Mouse (Mus musculus) liver, embryonic 14.5 days (tissue): ENCODE results near the gene Chkb. TPM values are rescaled to one million over a fixed set of nuclear protein-coding genes. Genes with fewer than 3 reads are reported as not detected.

Experiments used
- ATAC-seq: fragments of 200-750 bp; cut with Nextera tagmentation; 2 replicates; pipeline ENCODE4 v1.8.0; 2017; ENCODE audit warnings: moderate number of reproducible peaks, mild to moderate bottlenecking, moderate library complexity; ENCODE audit not compliant: insufficient read depth
- DNase-seq, 3 experiments: peaks; one replicate each; pipeline ENCODE4 v3.0.0-alpha.2; 2012 to 2013; ENCODE audit warnings: low read depth in 3 of 3, low spot score in 3 of 3
- H3K27ac ChIP-seq: fragments of 300-500 bp; sonication (generic); 2 replicates; pipeline ENCODE4 v1.5.1; 2014; ENCODE audit warnings: moderate library complexity, mild to moderate bottlenecking, control low read depth, inconsistent platforms
- H3K27me3 ChIP-seq: fragments of 300-500 bp; sonication (generic); 2 replicates; pipeline ENCODE4 v1.6.1; 2014; ENCODE audit warnings: mild to moderate bottlenecking, low read length, moderate library complexity; ENCODE audit not compliant: control insufficient read depth, insufficient read depth
- H3K36me3 ChIP-seq: fragments of 300-500 bp; sonication (generic); replicated peaks from 2 replicates; pipeline ENCODE4 v1.6.1; 2014; ENCODE audit warnings: low read depth; ENCODE audit not compliant: control insufficient read depth, insufficient read depth
- H3K4me1 ChIP-seq, 2 experiments: fragments of 200-500 bp in 1 of 2; fragments of 300-500 bp in 1 of 2; sonication (generic) in 1 of 2; replicated peaks; 2 replicates each; pipeline ENCODE4 v1.6.1; 2012 to 2014; ENCODE audit warnings: antibody characterized with exemption in 1 of 2, inconsistent platforms in 1 of 2, low read length in 1 of 2; ENCODE audit not compliant: control insufficient read depth in 2 of 2, insufficient read depth in 2 of 2
- H3K4me2 ChIP-seq: fragments of 300-500 bp; sonication (generic); 2 replicates; pipeline ENCODE4 v1.6.1; 2014; ENCODE audit warnings: low read depth, mild to moderate bottlenecking, control low read depth, moderate library complexity
- H3K4me3 ChIP-seq, 2 experiments: fragments of 200-500 bp in 1 of 2; fragments of 300-500 bp in 1 of 2; sonication (generic) in 1 of 2; 2 replicates each; pipeline ENCODE4 v1.5.1; 2012 to 2014; ENCODE audit warnings: low read depth in 2 of 2, low read length in 2 of 2, mild to moderate bottlenecking in 2 of 2, control low read depth in 1 of 2, inconsistent platforms in 1 of 2, moderate library complexity in 1 of 2; ENCODE audit not compliant: insufficient read depth in 1 of 2
- H3K9ac ChIP-seq: fragments of 300-500 bp; sonication (generic); replicated peaks from 2 replicates; pipeline ENCODE4 v1.6.1; 2014; ENCODE audit warnings: mild to moderate bottlenecking, control low read depth, moderate library complexity
- H3K9me3 ChIP-seq: fragments of 300-500 bp; sonication (generic); 2 replicates; pipeline ENCODE4 v1.6.1; 2016; ENCODE audit warnings: low read length, mixed read lengths; ENCODE audit not compliant: control insufficient read depth
- CTCF ChIP-seq: IDR thresholded peaks from 2 replicates; pipeline ENCODE4 v1.5.1; 2016; ENCODE audit warnings: antibody characterized with exemption, low read depth, control low read depth
- EP300 ChIP-seq: IDR thresholded peaks from 2 replicates; pipeline ENCODE4 v1.6.1; 2016; ENCODE audit warnings: antibody characterized with exemption, low read depth
- WGBS: fragments of 180-500 bp; shearing (Covaris S2); extraction: QIAGEN DNeasy Blood & Tissue Kit; methylation state at CpG from one replicate; pipeline ENCODE4 v1.1.7; 2014; ENCODE audit not compliant: insufficient replicate concordance; 5-methylcytosine and 5-hydroxymethylcytosine counted together
- polyA plus RNA-seq, 2 experiments: library from polyadenylated mRNA; depleted of rRNA in 1 of 2; stranded (reverse) in 1 of 2; unstranded in 1 of 2; fragments of >200 nt; fragmentation: Nextera tagmentation in 1 of 2; extraction: Ambion mirVana in 1 of 2; gene quantifications; 2 replicates each; pipeline versions ENCODE4 v1.2.1 to v1.2.3; 2012 to 2014

The Chkb gene
- polyA plus RNA-seq, 2 experiments = 18.3 to 19.3 TPM

DNA sequence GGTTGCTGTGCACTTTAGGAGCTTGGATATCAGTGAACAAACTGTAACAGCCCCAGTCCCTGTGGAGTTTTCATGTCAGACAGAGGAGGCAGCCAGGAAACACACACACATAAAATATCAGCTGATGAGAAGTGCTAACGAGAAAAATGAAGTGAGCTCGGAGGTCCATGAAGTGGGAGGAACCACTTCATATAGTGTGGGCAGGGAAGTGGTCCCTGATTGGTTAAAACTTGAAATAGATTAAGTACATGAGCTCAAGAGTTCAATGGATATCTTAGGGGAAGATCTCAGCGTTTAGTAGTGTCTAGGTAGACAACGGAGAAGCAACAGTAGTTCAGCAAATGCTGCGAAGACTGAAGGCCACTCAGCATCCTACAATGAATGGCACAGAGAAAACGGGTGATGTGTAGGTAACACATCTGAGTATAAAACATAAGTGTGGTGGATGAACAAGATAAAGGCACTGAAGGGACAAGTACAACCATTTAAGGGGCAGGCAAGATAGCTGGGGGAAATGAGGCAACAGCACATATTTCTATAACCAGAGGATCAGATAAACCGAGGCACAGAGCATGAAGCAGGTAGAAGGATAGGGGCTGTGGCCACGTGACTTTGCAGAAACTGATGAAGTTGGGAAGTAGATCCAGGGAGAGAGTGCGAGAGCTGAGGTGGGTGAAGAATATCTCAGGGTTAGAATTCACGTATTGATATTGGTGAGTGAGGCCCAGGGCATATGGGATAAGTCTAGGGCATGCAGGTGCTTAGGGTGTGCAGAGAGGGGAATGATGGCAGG is 24.7 kb downstream of the Chkb start:
- Histone ChIP-seq H3K4me1 (0 out of 4 replicates have a peak, but pooled peaks cover 0 to 2% of the 10 kb centered on the region in 2 experiments), H3K4me2 (no peak overlapping the region), H3K4me3 (no peak overlapping the region), H3K27ac (no peak overlapping the region), H3K36me3 (no peaks in the 10 kb centered on the region), H3K9me3 (no peaks in the 10 kb centered on the region), H3K27me3 (no peaks in the 10 kb centered on the region), H3K9ac (no peak overlapping the region)
- WGBS = 60% methylated on average over 10 of the region's 10 CpGs
- DNase-seq (no peak), ATAC-seq (no peak)
- TF ChIP-seq EP300 (no peak), CTCF (no peak)

DNA sequence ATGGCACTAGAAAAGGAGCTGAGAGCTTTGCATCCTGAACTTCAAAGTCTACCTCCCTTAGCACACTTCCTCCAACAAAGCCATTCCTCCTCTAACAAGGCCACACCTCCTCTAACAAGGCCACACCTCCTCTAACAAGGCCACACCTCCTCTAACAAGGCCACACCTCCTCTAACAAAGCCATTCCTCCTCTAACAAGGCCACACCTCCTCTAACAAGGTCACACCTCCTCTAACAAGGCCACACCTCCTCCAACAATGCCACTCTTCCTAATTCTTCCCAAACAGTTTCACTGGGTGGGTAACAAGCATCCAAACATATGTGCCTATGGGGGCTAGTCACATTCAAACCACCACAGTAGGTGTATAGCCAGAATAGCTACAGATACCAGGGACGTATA is 27.2 kb downstream of the Chkb start:
- WGBS = 77% methylated on average over 1 of the region's 1 CpGs
- Histone ChIP-seq H3K4me1 (peaks cover 0 to 2% of the 10 kb centered on the region in 2 experiments; a peak in 1 of 4 replicates), H3K27ac (no peak overlapping the region), H3K36me3 (no peaks in the 10 kb centered on the region), H3K9me3 (no peaks in the 10 kb centered on the region), H3K9ac (no peak overlapping the region), H3K4me2 (no peak overlapping the region), H3K4me3 (no peak overlapping the region), H3K27me3 (no peaks in the 10 kb centered on the region)
- TF ChIP-seq EP300 = no peak
- no peak for TF ChIP-seq CTCF
- DNase-seq (no peak), ATAC-seq (no peak)

DNA sequence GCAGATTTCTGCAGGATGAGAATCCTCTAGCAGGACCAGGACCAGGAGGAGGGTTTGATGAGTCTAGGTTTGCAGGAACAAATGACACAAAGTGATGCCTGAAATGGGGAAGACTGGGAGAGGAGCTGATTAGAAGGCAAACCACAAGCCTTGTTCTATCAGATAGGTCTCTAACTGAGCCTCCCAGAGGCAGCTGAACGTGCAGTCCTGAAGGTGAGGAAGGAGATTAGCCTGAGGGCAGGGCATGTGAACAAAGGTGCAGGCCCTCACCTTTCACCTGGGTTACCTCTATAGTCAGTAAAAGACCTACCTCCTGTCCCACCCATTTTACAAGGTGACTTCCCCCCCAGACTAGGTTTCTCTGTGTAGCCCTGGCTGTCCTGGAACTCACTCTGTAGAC is 30.0 kb downstream of the Chkb start:
- no peak overlapping the region for H3K4me2 ChIP-seq
- no peak for ATAC-seq
- H3K9me3 ChIP-seq = no peaks in the 10 kb centered on the region
- H3K9ac ChIP-seq = no peak overlapping the region
- DNase-seq = no peak
- peaks cover 0 to 5% of the 10 kb centered on the region in 2 experiments; a peak in 1 of 4 replicates for H3K4me1 ChIP-seq
- no peak overlapping the region for H3K4me3 ChIP-seq
- no peaks in the 10 kb centered on the region for H3K27me3 ChIP-seq
- 0% methylated on average over 1 of the region's 1 CpGs for WGBS
- TF ChIP-seq CTCF (no peak), EP300 (no peak)
- H3K36me3 ChIP-seq = no peaks in the 10 kb centered on the region
- H3K27ac ChIP-seq = no peak overlapping the region

DNA sequence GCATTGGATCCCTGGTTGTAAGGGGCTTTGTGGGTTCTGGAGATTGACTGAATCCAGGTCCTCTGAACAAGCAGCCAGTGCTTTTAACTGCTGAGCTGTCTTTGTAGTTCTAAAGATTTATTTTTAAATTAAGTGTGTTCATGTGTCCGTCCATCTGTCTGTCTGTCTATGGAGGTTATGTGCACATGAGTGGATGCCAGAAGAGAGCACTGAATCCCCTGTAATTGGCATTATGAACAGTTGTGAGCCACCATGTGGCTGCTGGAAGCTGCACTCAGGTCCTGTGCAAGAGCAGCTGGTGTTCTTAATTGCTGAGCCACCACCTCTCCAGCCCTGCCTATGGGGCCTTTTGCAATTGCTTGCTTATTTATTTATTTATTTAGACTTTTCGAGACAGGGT is 31.6 kb downstream of the Chkb start:
- no peak overlapping the region for H3K4me3 ChIP-seq
- peaks cover 0 to 5% of the 10 kb centered on the region in 2 experiments; a peak in 1 of 4 replicates for H3K4me1 ChIP-seq
- H3K9me3 ChIP-seq = no peaks in the 10 kb centered on the region
- H3K9ac ChIP-seq = no peak overlapping the region
- H3K27ac ChIP-seq = no peak overlapping the region
- ATAC-seq (no peak), DNase-seq (no peak)
- TF ChIP-seq EP300 (no peak), CTCF (no peak)
- no peaks in the 10 kb centered on the region for H3K27me3 ChIP-seq
- no peaks in the 10 kb centered on the region for H3K36me3 ChIP-seq
- WGBS = 78% methylated on average over 2 of the region's 2 CpGs
- H3K4me2 ChIP-seq = no peak overlapping the region

DNA sequence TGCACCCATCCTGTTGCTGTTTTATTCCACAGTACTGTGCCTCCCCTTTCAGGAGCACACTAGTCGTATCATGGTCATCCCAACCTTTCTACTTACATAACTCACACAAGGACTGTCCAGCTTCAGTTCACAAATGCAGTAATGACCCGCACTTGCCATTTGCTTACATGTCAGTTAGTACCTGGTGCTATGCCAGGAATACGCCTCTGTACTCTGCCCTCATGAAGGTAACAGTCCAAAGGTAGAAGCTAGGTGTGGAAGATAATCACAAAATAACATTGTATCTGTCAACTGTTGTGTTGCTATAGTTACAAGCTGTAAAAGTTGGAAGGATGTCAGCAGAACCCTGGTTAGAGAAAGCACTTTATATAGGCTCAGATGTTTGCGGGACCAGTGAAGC is 32.8 kb downstream of the Chkb start:
- TF ChIP-seq CTCF = no peak
- no peak for TF ChIP-seq EP300

More for the DNA sequence above, 32.8 kb downstream of the Chkb start:
- H3K9me3 ChIP-seq = no peaks in the 10 kb centered on the region
- no peaks in the 10 kb centered on the region for H3K36me3 ChIP-seq
- no peak overlapping the region for H3K4me2 ChIP-seq
- no peak overlapping the region for H3K4me3 ChIP-seq
- no peak for DNase-seq
- H3K27ac ChIP-seq = no peak overlapping the region
- no peak overlapping the region for H3K9ac ChIP-seq
- no peak for ATAC-seq
- peaks cover 0 to 5% of the 10 kb centered on the region in 2 experiments; a peak in 1 of 4 replicates for H3K4me1 ChIP-seq
- 66% methylated on average over 4 of the region's 4 CpGs for WGBS
- no peaks in the 10 kb centered on the region for H3K27me3 ChIP-seq
